Mouse (Mus musculus) urinary bladder, adult 2 months (tissue): Measurements from ENCODE around the gene Elf3. TPM values are rescaled to one million over a fixed set of nuclear protein-coding genes. Genes with fewer than 3 reads are reported as not detected.
A peak's percentile ranks its signal among the peaks of the same experiment; 100 is the strongest.
"Not testable (repeated sequence)": the region's sequence is repeated elsewhere in the genome, so short reads cannot be mapped to it uniquely, and the experiment has no call there.

ENCODE experiments used
- DNase-seq: peaks from one replicate; pipeline ENCODE4 v3.0.0; 2022; ENCODE audit warnings: low spot score
- polyA plus RNA-seq: library from polyadenylated mRNA; depleted of rRNA; stranded (reverse); fragments of >200 nt; gene quantifications from 2 replicates; pipeline ENCODE4 v1.2.3, GENCODE M21; 2012; rRNA removed

The Elf3 gene
- 46.7 and 50.1 TPM in 2 replicates for polyA plus RNA-seq

- DNase-seq = peak; percentile 86
These were observed at the start of gene Elf3 for GRCm38 (mm10) chr1:135258380-135259127. Gene Elf3 (minus strand): TSS chr1:135258568.

GRCm38 (mm10) chr1:135290908-135291307, 32.5 kb upstream of the Elf3 start:
- no peak for DNase-seq

- no peak for DNase-seq
These were observed 27.9 kb upstream of the Elf3 start for GRCm38 (mm10) chr1:135286311-135286710.

GRCm38 (mm10) chr1:135283826-135284291, 25.5 kb upstream of the Elf3 start, which contains the start of gene Rnpep:
Gene Rnpep (minus strand): TSS chr1:135284084.
- peak; percentile 68 for DNase-seq

- no peak for DNase-seq
These were observed 25.0 kb upstream of the Elf3 start for GRCm38 (mm10) chr1:135283287-135283825.

GRCm38 (mm10) chr1:135282536-135283286, 24.3 kb upstream of the Elf3 start:
- no peak for DNase-seq

GRCm38 (mm10) chr1:135281841-135282240, 23.5 kb upstream of the Elf3 start:
- DNase-seq = no peak

- DNase-seq = no peak
These were observed 22.3 kb upstream of the Elf3 start for GRCm38 (mm10) chr1:135280646-135281045.

- DNase-seq = no peak
These were observed 13.0 kb upstream of the Elf3 start for GRCm38 (mm10) chr1:135271371-135271770.

- no peak for DNase-seq
These were observed 9.5 kb upstream of the Elf3 start for GRCm38 (mm10) chr1:135267663-135268446.

- no peak for DNase-seq
These were observed 7.5 kb upstream of the Elf3 start for GRCm38 (mm10) chr1:135265834-135266233.

GRCm38 (mm10) chr1:135263316-135263715, 4.9 kb upstream of the Elf3 start:
- DNase-seq = no peak

GRCm38 (mm10) chr1:135262329-135262728, 4.0 kb upstream of the Elf3 start:
- no peak for DNase-seq

GRCm38 (mm10) chr1:135260931-135261330, 2.6 kb upstream of the Elf3 start:
- no peak for DNase-seq

- DNase-seq = no peak
These were observed 714 bp upstream of the Elf3 start for GRCm38 (mm10) chr1:135259128-135259436.

GRCm38 (mm10) chr1:135256299-135256698, 2.1 kb downstream of the Elf3 start:
- peak; percentile 64 for DNase-seq

- DNase-seq = no peak
These were observed 5.5 kb downstream of the Elf3 start for GRCm38 (mm10) chr1:135252854-135253253.

GRCm38 (mm10) chr1:135251405-135251804, 7.0 kb downstream of the Elf3 start:
- no peak for DNase-seq

GRCm38 (mm10) chr1:135250706-135251105, 7.7 kb downstream of the Elf3 start:
- DNase-seq = no peak

- DNase-seq = no peak
These were observed 9.9 kb downstream of the Elf3 start for GRCm38 (mm10) chr1:135248434-135248850.

GRCm38 (mm10) chr1:135244014-135244413, 14.4 kb downstream of the Elf3 start:
- DNase-seq = no peak

GRCm38 (mm10) chr1:135240206-135240605, 18.2 kb downstream of the Elf3 start:
- not testable (repeated sequence) for DNase-seq
